Mouse (Mus musculus): ENCODE data around the gene Gins2.

DNA sequence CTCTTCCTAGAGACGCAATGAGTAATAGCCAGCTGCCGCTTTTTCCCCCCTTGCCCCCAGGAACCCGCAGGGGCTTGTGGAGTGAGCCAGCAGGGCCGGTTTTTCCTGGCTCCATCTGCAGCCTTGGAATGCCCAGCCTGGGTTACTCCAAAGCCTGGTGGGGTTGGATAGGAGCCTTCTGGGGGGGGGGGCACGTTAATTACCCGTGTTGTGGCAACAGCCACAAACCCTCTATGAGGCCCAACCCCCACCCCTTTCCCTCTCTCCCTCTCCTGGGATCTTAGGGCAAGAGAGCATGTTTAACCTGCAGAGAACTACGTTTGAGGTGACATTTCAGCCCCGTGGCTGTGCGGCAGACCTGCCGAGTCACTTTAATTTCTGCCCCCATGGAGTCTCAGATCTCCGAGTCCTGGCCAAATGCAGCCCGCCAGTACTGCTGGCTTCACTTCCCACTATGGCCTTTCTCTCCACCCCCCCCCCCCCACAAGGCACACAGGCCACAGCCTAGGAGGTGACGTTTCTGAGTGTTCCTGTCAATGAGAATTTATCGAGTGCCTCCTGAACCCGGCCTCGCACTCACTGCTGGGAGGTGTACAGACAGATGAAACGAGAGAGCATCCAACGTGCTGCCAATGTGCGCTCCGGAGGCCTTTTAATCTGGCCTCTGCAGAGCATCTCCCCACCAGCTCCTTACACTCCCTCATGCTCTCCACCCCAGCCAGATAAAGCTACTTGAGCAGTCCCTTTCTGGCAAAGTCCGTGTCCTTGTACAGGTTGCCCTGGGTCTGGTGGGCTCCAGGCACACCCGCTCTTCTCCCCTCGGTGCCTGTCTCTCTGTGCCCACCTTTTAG is 49.1 kb downstream of the Gins2 start:
- TF ChIP-seq MYOD1 (IDR thresholded peaks at IDR 0.05; ENCODE audit: control insufficient read depth in 1 of 3, insufficient read length in 2 of 3, low read depth in 2 of 3) (no peak), POLR2A (IDR thresholded peaks at IDR 0.05; ENCODE audit: insufficient read length, low read depth) (no peak), MAX (IDR thresholded peaks at IDR 0.05; ENCODE audit: low read depth) (no peak), USF1 (IDR thresholded peaks at IDR 0.05; ENCODE audit: low read depth) (no peak), MYOG (IDR thresholded peaks at IDR 0.05; ENCODE audit: control insufficient read depth in 1 of 3, insufficient read depth in 1 of 3, insufficient read length in 2 of 3, low read depth in 2 of 3) (no peak)
